Mouse (Mus musculus) lung, adult 2 months (tissue): Measurements from ENCODE around the gene Pithd1. TPM values are rescaled to one million over a fixed set of nuclear protein-coding genes. Genes with fewer than 3 reads are reported as not detected.

Experiments used
- DNase-seq: peaks from one replicate; pipeline ENCODE4 v3.0.0; 2022
- H3K4me1 ChIP-seq: fragments of 200-500 bp; 2 replicates; pipeline ENCODE4 v1.6.1; 2011; ENCODE audit warnings: low read length; ENCODE audit not compliant: control insufficient read depth, insufficient read depth
- H3K4me3 ChIP-seq: fragments of 200-500 bp; replicated peaks from 2 replicates; pipeline ENCODE3; 2011; ENCODE audit warnings: low read depth, mild to moderate bottlenecking, control low read depth, low read length; ENCODE audit errors: extremely low read depth
- CTCF ChIP-seq: fragments of 200-500 bp; IDR thresholded peaks from 2 replicates; pipeline ENCODE4 v1.5.1; 2011; ENCODE audit warnings: mild to moderate bottlenecking, low read length, control low read depth; ENCODE audit not compliant: insufficient read depth
- POLR2A ChIP-seq: fragments of 200-500 bp; IDR thresholded peaks from 2 replicates; pipeline ENCODE4 v1.6.1; 2011; ENCODE audit warnings: low read depth, mild to moderate bottlenecking, control low read depth, low read length, borderline replicate concordance; ENCODE audit errors: extremely low read depth
- WGBS: fragments of 180-500 bp; shearing (Covaris S2); methylation state at CpG from one replicate; pipeline ENCODE4 v1.1.7; 2018; 5-methylcytosine and 5-hydroxymethylcytosine counted together
- polyA plus RNA-seq: library from polyadenylated mRNA; depleted of rRNA; stranded (reverse); fragments of >200 nt; gene quantifications from 2 replicates; pipeline ENCODE4 v1.2.3, GENCODE M21; 2012; rRNA removed

Pithd1 gene
- polyA plus RNA-seq: 33.5 and 48.0 TPM in 2 replicates

DNA sequence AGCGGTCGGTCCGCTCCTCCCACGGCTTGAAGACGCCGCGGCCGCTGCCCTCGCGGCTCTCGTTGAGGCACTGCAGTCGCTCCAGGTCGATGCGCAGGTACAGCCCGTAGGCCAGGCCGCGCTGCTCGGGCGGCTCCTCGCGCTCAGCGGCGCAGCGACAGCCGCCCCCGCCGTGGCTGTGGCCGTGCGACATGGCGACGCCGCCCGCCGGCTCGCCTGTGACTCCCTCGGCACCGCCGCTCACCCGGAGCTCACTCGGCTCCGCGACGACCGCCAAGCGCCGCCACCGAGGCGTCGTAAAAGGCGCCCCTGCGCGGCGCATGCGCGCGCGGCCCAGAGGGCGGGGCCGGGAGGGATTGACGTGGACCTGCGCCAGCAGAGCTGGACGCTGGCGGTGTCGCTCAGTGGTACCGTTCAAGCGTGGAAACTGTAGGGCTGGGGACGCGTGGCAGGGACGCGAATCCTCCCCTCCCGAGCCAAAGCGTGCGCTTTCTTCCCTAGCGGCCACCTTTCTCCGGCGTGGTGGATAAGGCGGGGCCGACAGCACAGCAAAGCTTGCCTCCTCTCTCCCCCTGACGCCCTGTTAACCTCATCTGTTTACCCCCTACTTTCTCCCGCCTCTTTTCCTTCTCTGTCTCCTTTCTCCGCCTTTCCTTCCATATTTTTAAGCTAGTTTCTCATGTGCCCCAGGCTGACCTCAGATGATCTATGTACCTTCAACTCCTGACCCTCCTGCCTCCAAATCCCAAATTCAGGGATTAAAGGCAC lies at the start of gene Pithd1:
Gene Pithd1, minus strand, starts transcription at position 322 of the 768 bp plus-strand sequence.
- H3K4me1 ChIP-seq: no peaks in the 10 kb centered on the region; the same call in 1 of the 2 replicates
- under 1% methylated on average over 81 of the region's 81 CpGs for WGBS
- peak; percentile 90 for DNase-seq
- peak within 1 kb of the TSS; percentile 89 for H3K4me3 ChIP-seq
- no peak for TF ChIP-seq CTCF
- peak; percentile 94 for TF ChIP-seq POLR2A

DNA sequence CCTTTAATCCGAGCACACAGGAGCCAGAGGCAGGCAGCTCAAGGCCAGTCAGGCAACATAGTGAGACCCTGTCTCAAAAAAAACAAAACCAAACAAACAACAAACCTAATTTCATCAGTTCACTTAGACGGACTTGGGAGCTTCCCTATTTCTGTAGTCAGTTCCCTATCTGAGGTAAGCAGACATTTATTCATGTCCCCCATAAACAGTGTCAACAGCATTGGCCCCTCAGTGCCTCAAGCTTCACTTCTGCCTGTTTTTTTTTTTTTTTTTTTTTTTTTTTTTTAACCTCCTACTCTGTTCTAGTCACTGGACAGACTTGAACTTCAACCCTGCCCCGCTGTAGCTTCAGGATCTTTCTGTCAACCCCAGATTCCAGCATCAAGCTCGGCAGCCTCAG lies 48.0 kb upstream of the Pithd1 start:
- H3K4me1 ChIP-seq: peaks cover 8% of the 10 kb centered on the region

DNA sequence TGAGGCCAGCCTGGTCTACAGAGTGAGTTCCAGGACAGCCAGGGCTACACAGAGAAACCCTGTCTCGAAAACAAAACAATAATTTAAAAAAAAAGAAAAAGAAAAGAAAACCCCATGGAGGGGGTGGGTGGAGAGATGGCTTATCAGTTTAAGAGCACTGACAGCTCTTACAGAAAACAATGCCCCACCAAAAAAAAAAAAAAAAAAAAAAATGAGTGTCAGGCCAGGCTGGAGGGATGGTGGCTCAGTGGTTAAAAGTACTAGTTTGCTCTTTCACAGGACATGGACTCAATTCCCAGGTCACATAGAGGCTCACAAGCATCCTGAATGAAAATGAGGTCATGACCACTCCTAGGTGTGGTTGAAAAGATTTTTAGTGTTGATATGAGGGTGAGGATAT lies 46.2 kb upstream of the Pithd1 start:
- Histone ChIP-seq H3K4me1 (peaks cover 8% of the 10 kb centered on the region), H3K4me3 (no peak overlapping the region)
- WGBS: 55% methylated on average over 1 of the region's 1 CpGs
- no peak for DNase-seq
- TF ChIP-seq CTCF (no peak), POLR2A (no peak)

More for the DNA sequence above, 48.0 kb upstream of the Pithd1 start:
- no peak for DNase-seq
- no peak overlapping the region for H3K4me3 ChIP-seq
- TF ChIP-seq POLR2A (no peak), CTCF (no peak)
- 76% methylated on average over 4 of the region's 4 CpGs for WGBS

DNA sequence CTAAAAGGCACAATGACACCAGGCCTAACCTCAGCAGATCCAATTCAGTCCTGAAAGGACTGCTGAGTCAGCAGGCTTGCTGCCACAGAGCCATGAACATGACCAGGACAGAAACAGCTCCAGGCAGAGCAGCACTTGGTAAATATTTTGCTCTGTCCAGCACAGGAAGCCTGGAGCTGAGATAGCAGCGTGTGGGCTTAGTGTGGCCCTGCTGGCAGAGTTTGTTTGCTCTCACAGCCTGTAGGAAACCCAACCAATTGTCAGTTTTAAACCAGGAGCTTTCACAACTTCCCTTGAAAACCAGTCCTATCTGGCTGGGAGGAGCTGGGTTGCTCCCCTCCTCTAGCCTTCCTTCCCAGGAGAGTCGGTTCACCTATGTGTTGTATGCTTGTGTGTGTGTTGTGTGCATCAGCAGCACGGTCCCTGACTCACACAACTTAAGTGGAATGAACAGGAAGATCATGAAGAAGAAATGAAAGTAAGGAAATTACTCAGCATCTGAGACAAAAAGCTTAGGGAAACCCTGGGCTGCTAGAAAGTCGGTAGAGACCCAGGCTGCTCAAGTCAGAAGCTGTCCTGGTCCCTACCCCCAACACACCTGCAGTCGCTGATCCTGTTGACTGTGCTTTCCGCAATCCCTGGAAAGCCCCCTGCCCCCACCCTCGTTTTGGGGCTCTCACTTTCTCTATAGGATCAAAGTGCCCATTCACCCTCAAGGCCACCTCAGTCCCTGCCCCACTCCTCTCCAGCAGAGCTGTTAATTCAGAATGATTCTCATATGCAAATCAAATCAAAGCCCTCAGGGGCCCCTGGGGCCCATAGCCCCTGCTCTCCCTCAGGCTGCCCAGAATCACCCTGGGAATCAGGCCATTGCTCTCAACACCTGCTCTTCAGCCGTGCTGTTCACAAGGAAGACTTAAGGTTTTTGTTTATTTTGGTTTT lies 44.2 kb upstream of the Pithd1 start:
- peak; percentile 20 for DNase-seq
- Histone ChIP-seq H3K4me3 (no peak overlapping the region), H3K4me1 (peaks cover 8% of the 10 kb centered on the region)
- TF ChIP-seq CTCF (no peak), POLR2A (no peak)
- 17% methylated on average over 8 of the region's 8 CpGs for WGBS

DNA sequence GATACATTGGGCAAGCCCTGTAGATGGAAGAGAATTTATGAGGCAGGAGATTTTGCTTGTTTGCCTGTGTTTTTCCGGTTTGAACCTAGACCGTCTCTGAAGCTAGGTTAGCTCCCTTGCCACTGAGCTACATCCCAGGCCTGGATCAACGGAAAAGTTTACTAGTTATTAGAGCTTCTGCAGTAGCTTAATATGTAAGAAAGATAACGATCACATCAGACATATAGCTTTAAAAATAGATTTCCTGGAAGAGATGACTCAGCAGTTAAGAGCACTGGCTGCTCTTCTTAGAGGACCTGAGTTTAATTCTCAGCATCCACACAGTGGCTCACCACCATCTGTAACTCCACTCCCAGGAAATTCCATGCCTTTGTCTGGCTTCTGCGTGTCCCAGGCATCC lies 41.6 kb upstream of the Pithd1 start:
- DNase-seq: no peak
- WGBS: 60% methylated on average over 5 of the region's 5 CpGs
- Histone ChIP-seq H3K4me1 (peaks cover 8% of the 10 kb centered on the region), H3K4me3 (no peak overlapping the region)
- no peak for TF ChIP-seq CTCF
- no peak for TF ChIP-seq POLR2A

DNA sequence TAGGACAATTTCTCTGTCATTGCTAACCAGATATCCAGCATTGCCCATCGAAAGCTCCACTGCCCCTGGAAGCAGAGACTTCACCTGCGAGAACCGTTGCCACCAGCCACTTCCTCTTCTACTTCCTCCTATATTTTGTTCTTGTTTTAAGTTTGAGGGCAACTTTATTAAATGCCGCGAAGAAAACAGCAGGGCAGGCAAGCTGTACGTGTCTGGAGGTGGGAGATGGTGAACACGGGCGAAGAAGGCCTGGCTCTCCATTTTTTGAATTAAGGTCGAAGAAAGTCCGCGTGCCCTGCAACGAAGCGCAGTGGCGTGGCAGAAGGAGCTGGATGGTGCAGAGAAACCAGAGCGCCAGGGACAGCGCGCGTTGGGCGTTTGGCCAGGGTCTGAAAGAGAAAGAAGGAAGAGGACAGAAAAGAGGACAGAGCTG lies 41.1 kb upstream of the Pithd1 start:
- 69% methylated on average over 19 of the region's 19 CpGs for WGBS
- Histone ChIP-seq H3K4me1 (peaks cover 8% of the 10 kb centered on the region), H3K4me3 (peak overlapping the region; percentile 6)
- TF ChIP-seq CTCF (no peak), POLR2A (no peak)
- no peak for DNase-seq

DNA sequence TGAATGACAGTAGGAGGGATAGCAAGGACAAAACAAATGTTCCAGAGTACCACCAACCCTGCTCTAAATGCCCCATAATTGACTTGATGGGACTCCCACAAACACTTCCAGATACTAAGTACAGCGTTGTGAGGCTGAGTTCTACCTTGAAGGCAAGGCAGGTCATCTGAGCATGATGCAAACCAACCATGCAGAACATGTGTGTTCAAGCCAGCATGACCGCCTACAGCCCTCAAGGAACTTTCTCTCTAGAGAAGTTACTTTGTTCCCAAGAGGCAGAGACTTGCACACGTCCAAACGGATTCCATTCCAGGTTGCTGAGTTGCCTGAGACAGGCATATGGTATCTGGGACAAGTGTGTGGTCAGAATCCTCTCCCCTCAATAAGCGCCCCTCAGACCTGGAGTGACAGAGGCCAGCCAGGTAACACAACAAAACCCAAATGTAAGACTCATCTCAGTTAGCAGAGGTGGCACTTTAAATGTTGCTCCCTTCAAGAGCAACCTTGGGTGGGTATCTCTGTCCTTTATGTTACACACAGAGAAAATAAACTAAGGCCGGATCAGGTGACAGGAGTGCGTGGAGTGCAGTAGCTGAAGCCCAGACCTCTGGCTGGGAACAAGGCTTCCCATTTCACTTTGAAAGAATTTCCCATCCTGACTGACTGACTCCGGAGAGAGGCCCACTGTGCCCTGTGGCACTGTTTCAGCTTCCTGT lies 40.5 kb upstream of the Pithd1 start:
- Histone ChIP-seq H3K4me3 (no peak overlapping the region), H3K4me1 (peaks cover 8% of the 10 kb centered on the region)
- TF ChIP-seq CTCF (no peak), POLR2A (no peak)
- no peak for DNase-seq
- 68% methylated on average over 8 of the region's 8 CpGs for WGBS

DNA sequence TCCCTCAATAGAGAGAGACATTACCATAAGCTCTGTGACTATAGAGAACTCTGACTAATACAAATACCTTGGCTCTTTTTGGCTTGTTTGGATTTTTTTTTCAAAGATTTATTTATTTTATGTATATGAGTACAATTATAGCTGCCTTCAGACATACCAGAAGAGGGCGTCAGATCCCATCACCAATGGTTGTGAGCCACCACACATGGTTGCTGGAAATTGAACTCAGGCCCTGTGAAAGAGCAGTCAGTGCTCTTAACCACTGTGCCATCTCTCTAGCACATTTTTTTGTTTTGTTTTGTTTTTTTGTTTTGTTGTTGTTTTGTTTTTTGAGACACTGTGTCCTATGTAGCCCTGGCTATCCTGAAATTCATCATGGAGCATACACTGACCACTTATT lies 38.3 kb upstream of the Pithd1 start:
- no peak for DNase-seq
- TF ChIP-seq CTCF: no peak
- TF ChIP-seq POLR2A: no peak
- Histone ChIP-seq H3K4me3 (no peak overlapping the region), H3K4me1 (peaks cover 3% of the 10 kb centered on the region; the same call in 1 of the 2 replicates)
- WGBS: 74% methylated on average over 1 of the region's 1 CpGs

DNA sequence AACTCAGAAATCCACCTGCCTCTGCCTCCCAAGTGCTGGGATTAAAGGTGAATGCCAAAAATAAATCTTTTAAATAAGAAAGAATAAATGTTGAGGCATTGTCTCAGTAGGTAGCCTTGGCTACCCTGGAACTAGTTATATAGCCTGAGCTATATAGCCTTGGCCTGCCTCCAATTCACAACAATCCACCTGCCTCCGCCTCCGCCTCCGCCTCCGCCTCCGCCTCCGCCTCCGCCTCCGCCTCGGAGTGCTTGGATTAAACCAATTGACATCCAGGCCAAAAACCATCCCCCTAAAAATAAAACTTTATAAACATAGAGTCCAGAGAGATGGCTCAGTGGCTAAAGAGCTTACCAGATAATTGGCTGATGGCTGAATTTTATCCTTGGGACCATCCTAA lies 35.9 kb upstream of the Pithd1 start:
- 83% methylated on average over 9 of the region's 9 CpGs for WGBS
- no peak overlapping the region for H3K4me3 ChIP-seq
- TF ChIP-seq POLR2A (no peak), CTCF (no peak)
- DNase-seq: no peak
- peaks cover 7% of the 10 kb centered on the region; the same call in 1 of the 2 replicates for H3K4me1 ChIP-seq
